Mouse (Mus musculus) brain, adult 2 months (tissue): ENCODE measurements around the gene Aldh3b2.

Experiments
- DNase-seq: peaks from one replicate; pipeline ENCODE4 v3.0.0; 2011; ENCODE audit warnings: low read depth, low spot score

Aldh3b2 gene

GRCm38 (mm10) chr19:3986334-3986733 lies 14.2 kb downstream of the Aldh3b2 start, which contains the start of gene Acy3:
Gene Acy3 (plus strand): TSS chr19:3986570.
- peak; percentile 54 for DNase-seq

- no peak for DNase-seq
Measured at GRCm38 (mm10) chr19:3988066-3988465, 15.9 kb downstream of the Aldh3b2 start.

GRCm38 (mm10) chr19:3988750-3989149 lies 16.6 kb downstream of the Aldh3b2 start:
- DNase-seq: no peak

GRCm38 (mm10) chr19:3990804-3991203 lies 18.7 kb downstream of the Aldh3b2 start:
- no peak for DNase-seq

- no peak for DNase-seq
Measured at GRCm38 (mm10) chr19:3991562-3991961, 19.4 kb downstream of the Aldh3b2 start.

GRCm38 (mm10) chr19:3991966-3992365 lies 19.8 kb downstream of the Aldh3b2 start:
- no peak for DNase-seq

GRCm38 (mm10) chr19:3992416-3992815 lies 20.3 kb downstream of the Aldh3b2 start, which contains the start of gene Tbx10:
Gene Tbx10 (plus strand): TSS chr19:3992752.
- no peak for DNase-seq

GRCm38 (mm10) chr19:3994932-3995331 lies 22.8 kb downstream of the Aldh3b2 start:
- no peak for DNase-seq

GRCm38 (mm10) chr19:3995505-3995904 lies 23.4 kb downstream of the Aldh3b2 start:
- DNase-seq: no peak

GRCm38 (mm10) chr19:3996106-3996505 lies 24.0 kb downstream of the Aldh3b2 start:
- DNase-seq: no peak

- no peak for DNase-seq
Measured at GRCm38 (mm10) chr19:3996747-3997146, 24.6 kb downstream of the Aldh3b2 start.

GRCm38 (mm10) chr19:3997231-3997630 lies 25.1 kb downstream of the Aldh3b2 start:
- no peak for DNase-seq

GRCm38 (mm10) chr19:3998335-3998734 lies 26.2 kb downstream of the Aldh3b2 start:
- no peak for DNase-seq

- peak; percentile 20 for DNase-seq
Measured at GRCm38 (mm10) chr19:3999121-3999730, 27.1 kb downstream of the Aldh3b2 start.

GRCm38 (mm10) chr19:4000119-4000900 lies 28.2 kb downstream of the Aldh3b2 start, which contains the start of the genes Nudt8 and Gm49405:
Gene Nudt8 (plus strand): TSS chr19:4000580.
Gene Gm49405 (plus strand): TSS chr19:4000626.
- DNase-seq: peak; percentile 99

- no peak for DNase-seq
Measured at GRCm38 (mm10) chr19:4000949-4001525, 28.9 kb downstream of the Aldh3b2 start.

- no peak for DNase-seq
Measured at GRCm38 (mm10) chr19:4001752-4002151, 29.6 kb downstream of the Aldh3b2 start.

GRCm38 (mm10) chr19:4003112-4003511 lies 31.0 kb downstream of the Aldh3b2 start, which contains the start of gene Doc2g:
Gene Doc2g (plus strand): TSS chr19:4003313.
- DNase-seq: peak; percentile 44

GRCm38 (mm10) chr19:4003641-4004040 lies 31.5 kb downstream of the Aldh3b2 start:
- no peak for DNase-seq

GRCm38 (mm10) chr19:4004331-4004730 lies 32.2 kb downstream of the Aldh3b2 start:
- no peak for DNase-seq

GRCm38 (mm10) chr19:4005091-4005490 lies 33.0 kb downstream of the Aldh3b2 start:
- no peak for DNase-seq

GRCm38 (mm10) chr19:4005971-4006370 lies 33.8 kb downstream of the Aldh3b2 start:
- no peak for DNase-seq
